Mouse (Mus musculus) heart, embryonic 13.5 days (tissue): ENCODE measurements at regions not wholly inside any gene's neighbourhood (a gene's known extent, or its start where the extent isn't known, plus 50 kb on each side); places are given as distances from the start of the nearest gene placed in this dataset.

Source experiments
- ATAC-seq: fragments of 200-750 bp; cut with Nextera tagmentation; 2 replicates; pipeline ENCODE4 v1.8.0; 2017; ENCODE audit warnings: moderate TSS enrichment; ENCODE audit not compliant: insufficient number of reproducible peaks, low FRiP score, low TSS enrichment; ENCODE audit errors: extremely low read depth
- H3K27ac ChIP-seq: fragments of 300-500 bp; sonication (generic); replicated peaks from 2 replicates; pipeline ENCODE4 v1.5.1; 2015; ENCODE audit warnings: moderate library complexity, mild to moderate bottlenecking, inconsistent platforms
- H3K27me3 ChIP-seq: fragments of 300-500 bp; sonication (generic); replicated peaks from 2 replicates; pipeline ENCODE4 v1.6.1; 2015; ENCODE audit warnings: mild to moderate bottlenecking, inconsistent platforms
- H3K36me3 ChIP-seq: fragments of 300-500 bp; sonication (generic); 2 replicates; pipeline ENCODE4 v1.6.1; 2015; ENCODE audit warnings: mild to moderate bottlenecking, inconsistent platforms
- H3K4me1 ChIP-seq: fragments of 300-500 bp; sonication (generic); 2 replicates; pipeline ENCODE4 v1.6.1; 2015; ENCODE audit warnings: inconsistent platforms
- H3K4me2 ChIP-seq: fragments of 300-500 bp; sonication (generic); 2 replicates; pipeline ENCODE4 v1.6.1; 2015; ENCODE audit warnings: inconsistent platforms, mild to moderate bottlenecking, moderate library complexity
- H3K4me3 ChIP-seq: fragments of 300-500 bp; sonication (generic); 2 replicates; pipeline ENCODE4 v1.5.1; 2015; ENCODE audit warnings: moderate library complexity, mild to moderate bottlenecking, inconsistent platforms
- H3K9ac ChIP-seq: fragments of 300-500 bp; sonication (generic); 2 replicates; pipeline ENCODE4 v1.6.1; 2015; ENCODE audit warnings: inconsistent platforms, mild to moderate bottlenecking, moderate library complexity
- H3K9me3 ChIP-seq: fragments of 300-500 bp; sonication (generic); 2 replicates; pipeline ENCODE4 v1.6.1; 2016; ENCODE audit warnings: inconsistent platforms
- WGBS: fragments of 180-500 bp; shearing (Covaris S2); methylation state at CpG from one replicate; pipeline ENCODE4 v1.1.7; 2015; ENCODE audit warnings: mixed read lengths; 5-methylcytosine and 5-hydroxymethylcytosine counted together

GRCm38 (mm10) chr13:25490036-25490435, 219.7 kb upstream of the Nrsn1 start:
- no peak overlapping the region for H3K9ac ChIP-seq
- H3K27ac ChIP-seq, result no peak overlapping the region
- H3K27me3 ChIP-seq, result no peaks in the 10 kb centered on the region
- 75% methylated on average over 4 of the region's 4 CpGs for WGBS
- no peaks in the 10 kb centered on the region for H3K4me1 ChIP-seq
- H3K36me3 ChIP-seq, result no peaks in the 10 kb centered on the region
- H3K4me2 ChIP-seq, result no peak overlapping the region
- no peaks in the 10 kb centered on the region for H3K9me3 ChIP-seq
- no peak overlapping the region for H3K4me3 ChIP-seq
- no peak for ATAC-seq

GRCm38 (mm10) chr13:25483309-25483708, 213.0 kb upstream of the Nrsn1 start:
- 67% methylated on average over 1 of the region's 1 CpGs for WGBS
- ATAC-seq, result no peak
- Histone ChIP-seq H3K27ac (no peak overlapping the region), H3K4me2 (no peak overlapping the region), H3K4me1 (no peaks in the 10 kb centered on the region), H3K36me3 (no peaks in the 10 kb centered on the region), H3K9me3 (no peaks in the 10 kb centered on the region), H3K27me3 (no peaks in the 10 kb centered on the region), H3K9ac (no peak overlapping the region), H3K4me3 (no peak overlapping the region)

GRCm38 (mm10) chr13:25451917-25452316, 181.6 kb upstream of the Nrsn1 start:
- Histone ChIP-seq H3K36me3 (no peaks in the 10 kb centered on the region), H3K9me3 (no peaks in the 10 kb centered on the region), H3K9ac (no peak overlapping the region), H3K4me1 (no peaks in the 10 kb centered on the region), H3K4me2 (no peak overlapping the region), H3K27me3 (no peaks in the 10 kb centered on the region), H3K27ac (no peak overlapping the region), H3K4me3 (no peak overlapping the region)
- WGBS, result 77% methylated on average over 9 of the region's 9 CpGs
- no peak for ATAC-seq

GRCm38 (mm10) chr13:25451357-25451861, 181.1 kb upstream of the Nrsn1 start:
- no peak for ATAC-seq
- WGBS, result 58% methylated on average over 13 of the region's 13 CpGs
- no peaks in the 10 kb centered on the region for H3K36me3 ChIP-seq
- no peak overlapping the region for H3K9ac ChIP-seq
- H3K4me1 ChIP-seq, result no peaks in the 10 kb centered on the region
- H3K4me2 ChIP-seq, result no peak overlapping the region
- H3K27ac ChIP-seq, result no peak overlapping the region
- H3K9me3 ChIP-seq, result no peaks in the 10 kb centered on the region
- no peak overlapping the region for H3K4me3 ChIP-seq
- no peaks in the 10 kb centered on the region for H3K27me3 ChIP-seq

- WGBS, result 65% methylated on average over 6 of the region's 6 CpGs
- Histone ChIP-seq H3K4me3 (no peak overlapping the region), H3K36me3 (no peaks in the 10 kb centered on the region), H3K4me1 (no peaks in the 10 kb centered on the region), H3K27ac (no peak overlapping the region), H3K9ac (no peak overlapping the region), H3K4me2 (no peak overlapping the region), H3K27me3 (no peaks in the 10 kb centered on the region), H3K9me3 (no peaks in the 10 kb centered on the region)
- ATAC-seq, result no peak
Measured at GRCm38 (mm10) chr13:25429701-25430418, 159.6 kb upstream of the Nrsn1 start.

- Histone ChIP-seq H3K9me3 (no peaks in the 10 kb centered on the region), H3K27me3 (no peaks in the 10 kb centered on the region), H3K36me3 (no peaks in the 10 kb centered on the region), H3K4me1 (peaks cover 4% of the 10 kb centered on the region; the same call in 1 of the 2 replicates), H3K4me3 (no peak overlapping the region), H3K4me2 (no peak overlapping the region), H3K9ac (no peak overlapping the region), H3K27ac (no peak overlapping the region)
- no peak for ATAC-seq
- 58% methylated on average over 3 of the region's 3 CpGs for WGBS
Measured at GRCm38 (mm10) chr13:25403182-25403795, 133.0 kb upstream of the Nrsn1 start.

GRCm38 (mm10) chr13:25402691-25403090, 132.4 kb upstream of the Nrsn1 start:
- ATAC-seq, result no peak
- 58% methylated on average over 2 of the region's 2 CpGs for WGBS
- Histone ChIP-seq H3K27me3 (no peaks in the 10 kb centered on the region), H3K9ac (no peak overlapping the region), H3K9me3 (no peaks in the 10 kb centered on the region), H3K36me3 (no peaks in the 10 kb centered on the region), H3K27ac (no peak overlapping the region), H3K4me3 (no peak overlapping the region), H3K4me2 (no peak overlapping the region), H3K4me1 (peaks cover 4% of the 10 kb centered on the region; the same call in 1 of the 2 replicates)

- no peaks in the 10 kb centered on the region for H3K27me3 ChIP-seq
- no peak overlapping the region for H3K4me3 ChIP-seq
- no peak overlapping the region for H3K4me2 ChIP-seq
- H3K9me3 ChIP-seq, result no peaks in the 10 kb centered on the region
- no peak overlapping the region for H3K27ac ChIP-seq
- H3K9ac ChIP-seq, result no peak overlapping the region
- no peaks in the 10 kb centered on the region for H3K36me3 ChIP-seq
- ATAC-seq, result no peak
- peaks cover 4% of the 10 kb centered on the region; the same call in 1 of the 2 replicates for H3K4me1 ChIP-seq
- WGBS, result 62% methylated on average over 9 of the region's 9 CpGs
Measured at GRCm38 (mm10) chr13:25401936-25402504, 131.7 kb upstream of the Nrsn1 start.

GRCm38 (mm10) chr13:25392770-25393290, 122.5 kb upstream of the Nrsn1 start:
- Histone ChIP-seq H3K9me3 (peaks cover 4% of the 10 kb centered on the region; the same call in 1 of the 2 replicates), H3K36me3 (no peaks in the 10 kb centered on the region), H3K4me3 (no peak overlapping the region), H3K9ac (no peak overlapping the region), H3K4me2 (no peak overlapping the region), H3K27ac (no peak overlapping the region), H3K27me3 (no peaks in the 10 kb centered on the region), H3K4me1 (no peaks in the 10 kb centered on the region)
- no peak for ATAC-seq
- WGBS, result 70% methylated on average over 5 of the region's 5 CpGs

GRCm38 (mm10) chr13:25362627-25362967, 92.3 kb upstream of the Nrsn1 start:
- ATAC-seq, result no peak
- Histone ChIP-seq H3K9ac (no peak overlapping the region), H3K27me3 (no peaks in the 10 kb centered on the region), H3K36me3 (no peaks in the 10 kb centered on the region), H3K27ac (no peak overlapping the region), H3K4me3 (no peak overlapping the region), H3K9me3 (no peaks in the 10 kb centered on the region), H3K4me1 (no peaks in the 10 kb centered on the region), H3K4me2 (no peak overlapping the region)
- WGBS, result 50% methylated on average over 4 of the region's 4 CpGs

GRCm38 (mm10) chr13:25361850-25362626, 91.7 kb upstream of the Nrsn1 start:
- WGBS, result 64% methylated on average over 7 of the region's 7 CpGs

More at GRCm38 (mm10) chr13:25361850-25362626, 91.7 kb upstream of the Nrsn1 start:
- ATAC-seq, result no peak
- H3K36me3 ChIP-seq, result no peaks in the 10 kb centered on the region
- H3K27ac ChIP-seq, result no peak overlapping the region
- no peaks in the 10 kb centered on the region for H3K4me1 ChIP-seq
- no peaks in the 10 kb centered on the region for H3K27me3 ChIP-seq
- no peak overlapping the region for H3K4me3 ChIP-seq
- no peaks in the 10 kb centered on the region for H3K9me3 ChIP-seq
- no peak overlapping the region for H3K4me2 ChIP-seq
- no peak overlapping the region for H3K9ac ChIP-seq
